Comparison of ENCODE assay signal across 8 mouse cellular contexts in genomic region chr17:84082571-84082970, GRCm38 (mm10).
DNase-seq lines count a peak whose midpoint lies in the region; ATAC-seq lines count a peak whose summit lies in the region.

No protein-coding gene starts in this region.

- H3K27ac ChIP-seq in heart, embryonic 12.5 days (ENCODE audit: poor library complexity, severe bottlenecking), result 0 out of 2 replicates have a peak overlapping the region, but pooled peaks have one; percentile 2
- peak overlapping the region; percentile 85 for H3K27ac ChIP-seq in neural tube, embryonic 13.5 days (replicated peaks)
- H3K27ac ChIP-seq in intestine, embryonic 16.5 days (ENCODE audit: low read length), result 0 out of 2 replicates have a peak overlapping the region, but pooled peaks have one; percentile 7

- H3K4me3 ChIP-seq in heart, embryonic 12.5 days, result no peak overlapping the region
- H3K4me3 ChIP-seq in neural tube, embryonic 13.5 days, result no peak overlapping the region
- no peak overlapping the region for H3K4me3 ChIP-seq in intestine, embryonic 16.5 days (ENCODE audit: low read length)

- 86% methylated on average over 5 of the region's 5 CpGs for WGBS in heart, embryonic 12.5 days
- 88% methylated on average over 5 of the region's 5 CpGs for WGBS in neural tube, embryonic 13.5 days
- WGBS in intestine, embryonic 16.5 days, result 92% methylated on average over 5 of the region's 5 CpGs

- intact Hi-C loops in heart, postnatal 36 days (cut with DNase I), result no loop called here

- H3K4me2 ChIP-seq in heart, embryonic 12.5 days, result no peak overlapping the region
- no peak overlapping the region for H3K4me2 ChIP-seq in neural tube, embryonic 13.5 days
- H3K4me2 ChIP-seq in intestine, embryonic 16.5 days (ENCODE audit: low read depth, low read length), result no peak overlapping the region

- H3K36me3 ChIP-seq in heart, embryonic 12.5 days, result no peaks in the 10 kb centered on the region
- no peaks in the 10 kb centered on the region for H3K36me3 ChIP-seq in neural tube, embryonic 13.5 days
- H3K36me3 ChIP-seq in intestine, embryonic 16.5 days (ENCODE audit: control insufficient read depth, insufficient read depth, low read length), result no peaks in the 10 kb centered on the region

- peaks cover 52% of the 10 kb centered on the region for H3K4me1 ChIP-seq in heart, embryonic 12.5 days (replicated peaks)
- peaks cover 42% of the 10 kb centered on the region for H3K4me1 ChIP-seq in neural tube, embryonic 13.5 days (replicated peaks)
- peaks cover 28% of the 10 kb centered on the region for H3K4me1 ChIP-seq in intestine, embryonic 16.5 days (ENCODE audit: control insufficient read depth, insufficient read depth, low read length)

- no peak for DNase-seq in heart, postnatal 36 days
- DNase-seq in neural tube, embryonic 10.5 days (ENCODE audit: extremely low spot score, low spot score), result no peak
- DNase-seq in right cerebral cortex, adult 18-20 months, result no peak
- no peak for DNase-seq in layer of hippocampus, adult 18-20 months (ENCODE audit: low spot score in 2 of 2)
- DNase-seq in cerebellum, postnatal 4 days (ENCODE audit: low spot score in 2 of 2), result no peak

- no peak for ATAC-seq in heart, embryonic 12.5 days (ENCODE audit: insufficient number of reproducible peaks, low FRiP score)
- ATAC-seq in neural tube, embryonic 13.5 days (ENCODE audit: low read depth), result no peak
- ATAC-seq in intestine, embryonic 16.5 days, result no peak

- no peaks in the 10 kb centered on the region for H3K9me3 ChIP-seq in heart, embryonic 12.5 days (replicated peaks)
- no peaks in the 10 kb centered on the region for H3K9me3 ChIP-seq in neural tube, embryonic 13.5 days
- no peaks in the 10 kb centered on the region for H3K9me3 ChIP-seq in intestine, embryonic 16.5 days (ENCODE audit: control insufficient read depth, low read length)

- H3K27me3 ChIP-seq in heart, embryonic 12.5 days (replicated peaks), result no peaks in the 10 kb centered on the region
- H3K27me3 ChIP-seq in neural tube, embryonic 13.5 days, result no peaks in the 10 kb centered on the region
- no peaks in the 10 kb centered on the region for H3K27me3 ChIP-seq in intestine, embryonic 16.5 days (replicated peaks; ENCODE audit: control insufficient read depth, insufficient read depth, low read length)

- H3K9ac ChIP-seq in heart, embryonic 12.5 days, result no peak overlapping the region
- no peak overlapping the region for H3K9ac ChIP-seq in neural tube, embryonic 13.5 days
- no peak overlapping the region for H3K9ac ChIP-seq in intestine, embryonic 16.5 days (ENCODE audit: low read depth, low read length)

Comparison
In these comparisons a context has a peak if more than half of its experiments do, and no peak if none do; other contexts are left out.
1. H3K27ac ChIP-seq: peak in every context shown above with its lines; median percentile 85 in neural tube, embryonic 13.5 days; 7 in intestine, embryonic 16.5 days; 2 in heart, embryonic 12.5 days.